Mouse (Mus musculus): ENCODE data around the gene Hic2. TPM values are rescaled to one million over a fixed set of nuclear protein-coding genes. Genes with fewer than 3 reads are reported as not detected.

The Hic2 gene
- polyA plus RNA-seq, 1 experiment from 2014 or later = 7.2 TPM

GRCm38 (mm10) chr16:17266113-17266512 lies 32.7 kb downstream of the Hic2 start:
- Histone ChIP-seq H3K36me3 (ENCODE audit: poor library complexity, severe bottlenecking) (peaks cover 15% of the 10 kb centered on the region), H3K9me3 (replicated peaks) (peaks cover 5% of the 10 kb centered on the region; the same call in 1 of the 2 replicates), H3K27me3 (no peaks in the 10 kb centered on the region), H3K4me2 (no peak overlapping the region), H3K27ac (no peak overlapping the region), H3K9ac (no peak overlapping the region), H3K4me1 (no peaks in the 10 kb centered on the region), H3K4me3 (no peak overlapping the region)
- WGBS = 77% methylated on average over 3 of the region's 3 CpGs
- ATAC-seq = no peak

- 82% methylated on average over 5 of the region's 5 CpGs for WGBS
- no peak for ATAC-seq
Measured at GRCm38 (mm10) chr16:17267937-17268336, 34.6 kb downstream of the Hic2 start.

GRCm38 (mm10) chr16:17269872-17270271 lies 36.5 kb downstream of the Hic2 start:
- H3K36me3 ChIP-seq (ENCODE audit: poor library complexity, severe bottlenecking) = no peaks in the 10 kb centered on the region
- WGBS = 96% methylated on average over 5 of the region's 5 CpGs
- no peaks in the 10 kb centered on the region for H3K4me1 ChIP-seq
- H3K9ac ChIP-seq = no peak overlapping the region
- no peaks in the 10 kb centered on the region for H3K27me3 ChIP-seq
- H3K4me2 ChIP-seq = no peak overlapping the region
- H3K4me3 ChIP-seq = no peak overlapping the region
- H3K9me3 ChIP-seq (replicated peaks) = peaks cover 7% of the 10 kb centered on the region; the same call in 1 of the 2 replicates
- no peak overlapping the region for H3K27ac ChIP-seq
- no peak for ATAC-seq

More at GRCm38 (mm10) chr16:17267937-17268336, 34.6 kb downstream of the Hic2 start:
- no peak overlapping the region for H3K27ac ChIP-seq
- H3K36me3 ChIP-seq (ENCODE audit: poor library complexity, severe bottlenecking) = peaks cover under 1% of the 10 kb centered on the region; the same call in 1 of the 2 replicates
- no peak overlapping the region for H3K4me2 ChIP-seq
- H3K9ac ChIP-seq = no peak overlapping the region
- H3K4me3 ChIP-seq = no peak overlapping the region
- H3K9me3 ChIP-seq (replicated peaks) = peaks cover 7% of the 10 kb centered on the region; the same call in 1 of the 2 replicates
- no peaks in the 10 kb centered on the region for H3K27me3 ChIP-seq
- no peaks in the 10 kb centered on the region for H3K4me1 ChIP-seq

GRCm38 (mm10) chr16:17271124-17271523 lies 37.8 kb downstream of the Hic2 start:
- H3K4me1 ChIP-seq = 0 out of 2 replicates have a peak, but pooled peaks cover under 1% of the 10 kb centered on the region
- no peak overlapping the region for H3K4me2 ChIP-seq
- peaks cover 7% of the 10 kb centered on the region; the same call in 1 of the 2 replicates for H3K9me3 ChIP-seq (replicated peaks)
- no peak overlapping the region for H3K9ac ChIP-seq
- no peaks in the 10 kb centered on the region for H3K36me3 ChIP-seq (ENCODE audit: poor library complexity, severe bottlenecking)
- H3K4me3 ChIP-seq = no peak overlapping the region
- ATAC-seq = no peak
- no peak overlapping the region for H3K27ac ChIP-seq
- no peaks in the 10 kb centered on the region for H3K27me3 ChIP-seq
- 79% methylated on average over 4 of the region's 4 CpGs for WGBS

- peaks cover 7% of the 10 kb centered on the region; the same call in 1 of the 2 replicates for H3K9me3 ChIP-seq (replicated peaks)
- H3K9ac ChIP-seq = no peak overlapping the region
- H3K36me3 ChIP-seq (ENCODE audit: poor library complexity, severe bottlenecking) = no peaks in the 10 kb centered on the region
- no peak overlapping the region for H3K4me2 ChIP-seq
- H3K27me3 ChIP-seq = peaks cover 5% of the 10 kb centered on the region
- no peak overlapping the region for H3K27ac ChIP-seq
- no peak overlapping the region for H3K4me3 ChIP-seq
- H3K4me1 ChIP-seq = peaks cover 7% of the 10 kb centered on the region
- no peak for ATAC-seq
- WGBS = 75% methylated on average over 6 of the region's 6 CpGs
Measured at GRCm38 (mm10) chr16:17271856-17272255, 38.5 kb downstream of the Hic2 start.

- H3K4me1 ChIP-seq = peaks cover 23% of the 10 kb centered on the region
- 63% methylated on average over 7 of the region's 7 CpGs for WGBS
- 0 out of 2 replicates have a peak, but pooled peaks have one; percentile 0 for ATAC-seq
- peak within 1 kb of the TSS; percentile 90 for H3K4me2 ChIP-seq
- peaks cover 20% of the 10 kb centered on the region for H3K36me3 ChIP-seq (ENCODE audit: poor library complexity, severe bottlenecking)
- H3K9ac ChIP-seq = peak within 1 kb of the TSS; percentile 61
- peaks cover 34% of the 10 kb centered on the region for H3K27me3 ChIP-seq
- H3K9me3 ChIP-seq (replicated peaks) = peaks cover 6% of the 10 kb centered on the region; the same call in 1 of the 2 replicates
- H3K27ac ChIP-seq = peak within 1 kb of the TSS; percentile 62
- peak within 1 kb of the TSS; percentile 49 for H3K4me3 ChIP-seq
Measured at GRCm38 (mm10) chr16:17275721-17276120, 42.3 kb downstream of the Hic2 start, which contains the start of gene Tmem191c. TSS of gene Tmem191c (plus strand) at chr16:17276077.

- ATAC-seq = peak; percentile 88
- peaks cover 23% of the 10 kb centered on the region for H3K4me1 ChIP-seq
- WGBS = under 1% methylated on average over 61 of the region's 62 CpGs
- H3K9me3 ChIP-seq (replicated peaks) = no peaks in the 10 kb centered on the region
- H3K4me2 ChIP-seq = peak overlapping the region; percentile 90
- H3K36me3 ChIP-seq (ENCODE audit: poor library complexity, severe bottlenecking) = peaks cover 27% of the 10 kb centered on the region
- H3K27me3 ChIP-seq = peaks cover 34% of the 10 kb centered on the region
- peak overlapping the region; percentile 49 for H3K4me3 ChIP-seq
- peak overlapping the region; percentile 62 for H3K27ac ChIP-seq
- H3K9ac ChIP-seq = peak overlapping the region; percentile 61
Measured at GRCm38 (mm10) chr16:17276164-17277151, 43.1 kb downstream of the Hic2 start.

- 3% methylated on average over 61 of the region's 61 CpGs for whole genome bisulfite sequencing
- Histone ChIP-seq H3K9ac (peak overlapping the region; percentile 51), H3K36me3 (ENCODE audit: poor library complexity, severe bottlenecking) (peaks cover 39% of the 10 kb centered on the region), H3K27ac (no peak overlapping the region), H3K27me3 (peaks cover 34% of the 10 kb centered on the region), H3K9me3 (replicated peaks) (no peaks in the 10 kb centered on the region), H3K4me3 (peak overlapping the region; percentile 49), H3K4me2 (peak overlapping the region; percentile 90), H3K4me1 (peaks cover 23% of the 10 kb centered on the region)
- ATAC-seq = peak; percentile 46
Measured at GRCm38 (mm10) chr16:17277342-17278211, 44.2 kb downstream of the Hic2 start.

- Histone ChIP-seq H3K27ac (no peak overlapping the region), H3K27me3 (peaks cover 34% of the 10 kb centered on the region), H3K4me3 (no peak overlapping the region), H3K36me3 (ENCODE audit: poor library complexity, severe bottlenecking) (peaks cover 68% of the 10 kb centered on the region), H3K4me2 (no peak overlapping the region), H3K9me3 (replicated peaks) (no peaks in the 10 kb centered on the region), H3K4me1 (peaks cover 23% of the 10 kb centered on the region), H3K9ac (no peak overlapping the region)
- no peak for ATAC-seq
- 92% methylated on average over 11 of the region's 11 CpGs for WGBS
Measured at GRCm38 (mm10) chr16:17280471-17280870, 47.1 kb downstream of the Hic2 start.

GRCm38 (mm10) chr16:17283151-17283550 lies 49.8 kb downstream of the Hic2 start:
- Histone ChIP-seq H3K36me3 (ENCODE audit: poor library complexity, severe bottlenecking) (peaks cover 93% of the 10 kb centered on the region), H3K4me2 (no peak overlapping the region), H3K9me3 (replicated peaks) (no peaks in the 10 kb centered on the region), H3K4me3 (no peak overlapping the region), H3K4me1 (peaks cover 2% of the 10 kb centered on the region), H3K27me3 (peaks cover 17% of the 10 kb centered on the region), H3K9ac (no peak overlapping the region), H3K27ac (no peak overlapping the region)
- ATAC-seq = no peak
- WGBS = 83% methylated on average over 6 of the region's 6 CpGs

- no peak for ATAC-seq
- Histone ChIP-seq H3K9ac (no peak overlapping the region), H3K4me1 (no peaks in the 10 kb centered on the region), H3K36me3 (ENCODE audit: poor library complexity, severe bottlenecking) (peaks cover 88% of the 10 kb centered on the region), H3K27me3 (no peaks in the 10 kb centered on the region), H3K27ac (no peak overlapping the region), H3K4me2 (no peak overlapping the region), H3K9me3 (replicated peaks) (no peaks in the 10 kb centered on the region), H3K4me3 (no peak overlapping the region)
- 94% methylated on average over 2 of the region's 2 CpGs for WGBS
Measured at GRCm38 (mm10) chr16:17287103-17287502, 53.7 kb downstream of the Hic2 start.
